Mouse (Mus musculus) midbrain, embryonic 16.5 days (tissue): ENCODE measurements around the gene Myof. TPM values are rescaled to one million over a fixed set of nuclear protein-coding genes. Genes with fewer than 3 reads are reported as not detected.

Experiments used
- ATAC-seq: fragments of 200-750 bp; cut with Nextera tagmentation; 2 replicates; pipeline ENCODE4 v1.8.0; 2017; ENCODE audit warnings: moderate TSS enrichment
- H3K27ac ChIP-seq: fragments of 300-500 bp; sonication (generic); 2 replicates; pipeline ENCODE4 v1.5.1; 2014; ENCODE audit warnings: mild to moderate bottlenecking, low read length, mixed read lengths
- H3K27me3 ChIP-seq: fragments of 300-500 bp; sonication (generic); 2 replicates; pipeline ENCODE4 v1.6.1; 2014; ENCODE audit warnings: low read depth, low read length, mixed read lengths; ENCODE audit not compliant: control insufficient read depth, insufficient read depth
- H3K36me3 ChIP-seq: fragments of 300-500 bp; sonication (generic); 2 replicates; pipeline ENCODE4 v1.6.1; 2014; ENCODE audit warnings: mild to moderate bottlenecking, low read length, moderate library complexity, mixed read lengths; ENCODE audit not compliant: control insufficient read depth, insufficient read depth
- H3K4me1 ChIP-seq: fragments of 300-500 bp; sonication (generic); 2 replicates; pipeline ENCODE4 v1.6.1; 2014; ENCODE audit warnings: mild to moderate bottlenecking, low read length, mixed read lengths; ENCODE audit not compliant: control insufficient read depth, insufficient read depth
- H3K4me2 ChIP-seq: fragments of 300-500 bp; sonication (generic); 2 replicates; pipeline ENCODE4 v1.6.1; 2014; ENCODE audit warnings: mild to moderate bottlenecking, low read length, mixed read lengths
- H3K4me3 ChIP-seq: fragments of 300-500 bp; sonication (generic); 2 replicates; pipeline ENCODE4 v1.5.1; 2014; ENCODE audit warnings: low read depth, mild to moderate bottlenecking, low read length, moderate library complexity, mixed read lengths
- H3K9ac ChIP-seq: fragments of 300-500 bp; sonication (generic); 2 replicates; pipeline ENCODE4 v1.6.1; 2014; ENCODE audit warnings: low read depth, low read length, mixed read lengths
- H3K9me3 ChIP-seq: fragments of 300-500 bp; sonication (generic); replicated peaks from 2 replicates; pipeline ENCODE4 v1.6.1; 2014; ENCODE audit warnings: mild to moderate bottlenecking, low read length, mixed read lengths; ENCODE audit not compliant: control insufficient read depth, poor library complexity, severe bottlenecking
- WGBS: fragments of 180-500 bp; shearing (Covaris S2); extraction: QIAGEN DNeasy Blood & Tissue Kit; methylation state at CpG from one replicate; pipeline ENCODE4 v1.1.7; 2014; 5-methylcytosine and 5-hydroxymethylcytosine counted together
- polyA plus RNA-seq: library from polyadenylated mRNA; unstranded; fragments of >200 nt; fragmentation: Nextera tagmentation; extraction: Ambion mirVana; gene quantifications from 2 replicates; pipeline ENCODE4 v1.2.1, GENCODE M21; 2015

The Myof gene
- polyA plus RNA-seq, 1 experiment from 2014 or later = 1.9 TPM

GRCm38 (mm10) chr19:38054149-38054719 is 10.9 kb upstream of the Myof start:
- ATAC-seq = peak; percentile 95
- H3K27ac ChIP-seq = peak overlapping the region; percentile 22; the same call in 1 of the 2 replicates
- under 1% methylated on average over 23 of the region's 23 CpGs for WGBS

GRCm38 (mm10) chr19:38053227-38054041 is 10.1 kb upstream of the Myof start:
- Histone ChIP-seq H3K4me3 (peak overlapping the region; percentile 71), H3K4me2 (peak overlapping the region; percentile 95), H3K36me3 (no peaks in the 10 kb centered on the region), H3K27me3 (no peaks in the 10 kb centered on the region), H3K27ac (no peak overlapping the region), H3K4me1 (peaks cover 11% of the 10 kb centered on the region), H3K9ac (peak overlapping the region; percentile 65; the same call in 1 of the 2 replicates), H3K9me3 (no peaks in the 10 kb centered on the region)
- no peak for ATAC-seq
- WGBS = 32% methylated on average over 8 of the region's 8 CpGs

More at GRCm38 (mm10) chr19:38054149-38054719, 10.9 kb upstream of the Myof start:
- peak overlapping the region; percentile 95 for H3K4me2 ChIP-seq
- H3K27me3 ChIP-seq = no peaks in the 10 kb centered on the region
- peak overlapping the region; percentile 71 for H3K4me3 ChIP-seq
- H3K4me1 ChIP-seq = peaks cover 11% of the 10 kb centered on the region
- no peaks in the 10 kb centered on the region for H3K9me3 ChIP-seq
- H3K9ac ChIP-seq = peak overlapping the region; percentile 65
- no peaks in the 10 kb centered on the region for H3K36me3 ChIP-seq

GRCm38 (mm10) chr19:38049686-38050085 is 6.3 kb upstream of the Myof start:
- ATAC-seq = no peak
- Histone ChIP-seq H3K4me1 (peaks cover 3% of the 10 kb centered on the region; the same call in 1 of the 2 replicates), H3K4me2 (no peak overlapping the region), H3K36me3 (no peaks in the 10 kb centered on the region), H3K4me3 (no peak overlapping the region), H3K27me3 (no peaks in the 10 kb centered on the region; the same call in 1 of the 2 replicates), H3K27ac (no peak overlapping the region), H3K9me3 (no peaks in the 10 kb centered on the region), H3K9ac (no peak overlapping the region)
- 88% methylated on average over 1 of the region's 1 CpGs for WGBS

GRCm38 (mm10) chr19:38045198-38045597 is 1.8 kb upstream of the Myof start:
- Histone ChIP-seq H3K27ac (no peak overlapping the region), H3K4me2 (no peak overlapping the region), H3K9ac (no peak overlapping the region), H3K4me3 (no peak overlapping the region), H3K9me3 (no peaks in the 10 kb centered on the region), H3K36me3 (no peaks in the 10 kb centered on the region), H3K4me1 (peaks cover 8% of the 10 kb centered on the region), H3K27me3 (peaks cover 18% of the 10 kb centered on the region)
- 94% methylated on average over 3 of the region's 3 CpGs for WGBS
- ATAC-seq = no peak

GRCm38 (mm10) chr19:38042261-38042722 is 1.1 kb downstream of the Myof start:
- Histone ChIP-seq H3K4me3 (no peak overlapping the region), H3K9ac (no peak overlapping the region)
- no peak for ATAC-seq

GRCm38 (mm10) chr19:38038267-38038666 is 5.1 kb downstream of the Myof start:
- no peak overlapping the region for H3K4me3 ChIP-seq
- WGBS = 87% methylated on average over 2 of the region's 2 CpGs
- no peaks in the 10 kb centered on the region for H3K36me3 ChIP-seq
- H3K9me3 ChIP-seq = no peaks in the 10 kb centered on the region
- H3K4me1 ChIP-seq = peaks cover 3% of the 10 kb centered on the region
- H3K4me2 ChIP-seq = no peak overlapping the region
- no peak overlapping the region for H3K27ac ChIP-seq
- H3K27me3 ChIP-seq = peaks cover 10% of the 10 kb centered on the region
- no peak overlapping the region for H3K9ac ChIP-seq
- no peak for ATAC-seq

More at GRCm38 (mm10) chr19:38042261-38042722, 1.1 kb downstream of the Myof start:
- Histone ChIP-seq H3K9me3 (no peaks in the 10 kb centered on the region), H3K27ac (no peak overlapping the region), H3K36me3 (no peaks in the 10 kb centered on the region), H3K4me1 (peaks cover 8% of the 10 kb centered on the region), H3K4me2 (no peak overlapping the region), H3K27me3 (peaks cover 18% of the 10 kb centered on the region)
- 40% methylated on average over 5 of the region's 5 CpGs for WGBS

- ATAC-seq = no peak
- no peaks in the 10 kb centered on the region for H3K36me3 ChIP-seq
- 87% methylated on average over 2 of the region's 2 CpGs for WGBS
Measured at GRCm38 (mm10) chr19:38035766-38036165, 7.6 kb downstream of the Myof start.

GRCm38 (mm10) chr19:38034696-38035095 is 8.7 kb downstream of the Myof start:
- no peak for ATAC-seq
- 0 out of 2 replicates have a peak, but pooled peaks cover 4% of the 10 kb centered on the region for H3K4me1 ChIP-seq
- H3K9ac ChIP-seq = no peak overlapping the region
- H3K27ac ChIP-seq = no peak overlapping the region
- no peaks in the 10 kb centered on the region for H3K27me3 ChIP-seq
- no peaks in the 10 kb centered on the region for H3K36me3 ChIP-seq
- no peak overlapping the region for H3K4me3 ChIP-seq
- 80% methylated on average over 2 of the region's 2 CpGs for WGBS
- no peaks in the 10 kb centered on the region for H3K9me3 ChIP-seq
- H3K4me2 ChIP-seq = no peak overlapping the region

More at GRCm38 (mm10) chr19:38035766-38036165, 7.6 kb downstream of the Myof start:
- Histone ChIP-seq H3K4me2 (no peak overlapping the region), H3K9me3 (no peaks in the 10 kb centered on the region), H3K4me1 (0 out of 2 replicates have a peak, but pooled peaks cover 2% of the 10 kb centered on the region), H3K27ac (no peak overlapping the region), H3K9ac (no peak overlapping the region), H3K27me3 (no peaks in the 10 kb centered on the region), H3K4me3 (no peak overlapping the region)

GRCm38 (mm10) chr19:38033735-38034057 is 9.7 kb downstream of the Myof start:
- Histone ChIP-seq H3K4me1 (0 out of 2 replicates have a peak, but pooled peaks cover 4% of the 10 kb centered on the region), H3K9ac (no peak overlapping the region), H3K4me2 (no peak overlapping the region), H3K36me3 (no peaks in the 10 kb centered on the region), H3K9me3 (no peaks in the 10 kb centered on the region), H3K27me3 (no peaks in the 10 kb centered on the region), H3K4me3 (no peak overlapping the region), H3K27ac (no peak overlapping the region)
- 88% methylated on average over 2 of the region's 2 CpGs for WGBS
- no peak for ATAC-seq
